Mouse (Mus musculus): ENCODE measurements around the gene Dnajc24.
A peak's percentile ranks its signal among the peaks of the same experiment; 100 is the strongest.

Gene Dnajc24

GRCm38 (mm10) chr2:106002835-106003739 lies at the start of gene Dnajc24:
Gene Dnajc24, minus strand, starts transcription at chr2:106003549.
- peak; percentile 90 for DNase-seq (ENCODE audit: extremely low read depth, insufficient read length, low spot score)

GRCm38 (mm10) chr2:106046686-106047085 lies 43.3 kb upstream of the Dnajc24 start:
- no peak for DNase-seq (ENCODE audit: extremely low read depth, insufficient read length, low spot score)

- DNase-seq (ENCODE audit: extremely low read depth, insufficient read length, low spot score) = no peak
Observed at GRCm38 (mm10) chr2:106042495-106042894, 39.1 kb upstream of the Dnajc24 start.

- no peak for DNase-seq (ENCODE audit: extremely low read depth, insufficient read length, low spot score)
Observed at GRCm38 (mm10) chr2:106041961-106042360, 38.6 kb upstream of the Dnajc24 start.

GRCm38 (mm10) chr2:106038286-106038685 lies 34.9 kb upstream of the Dnajc24 start:
- DNase-seq (ENCODE audit: extremely low read depth, insufficient read length, low spot score) = no peak

- no peak for DNase-seq (ENCODE audit: extremely low read depth, insufficient read length, low spot score)
Observed at GRCm38 (mm10) chr2:106024895-106025294, 21.5 kb upstream of the Dnajc24 start.

- no peak for DNase-seq (ENCODE audit: extremely low read depth, insufficient read length, low spot score)
Observed at GRCm38 (mm10) chr2:106008415-106008814, 5.1 kb upstream of the Dnajc24 start.

GRCm38 (mm10) chr2:105987999-105988398 lies 15.3 kb downstream of the Dnajc24 start:
- no peak for DNase-seq (ENCODE audit: extremely low read depth, insufficient read length, low spot score)

- no peak for DNase-seq (ENCODE audit: extremely low read depth, insufficient read length, low spot score)
Observed at GRCm38 (mm10) chr2:105987131-105987530, 16.2 kb downstream of the Dnajc24 start.

- no peak for DNase-seq (ENCODE audit: extremely low read depth, insufficient read length, low spot score)
Observed at GRCm38 (mm10) chr2:105985206-105985605, 18.1 kb downstream of the Dnajc24 start.

- no peak for DNase-seq (ENCODE audit: extremely low read depth, insufficient read length, low spot score)
Observed at GRCm38 (mm10) chr2:105978065-105978464, 25.3 kb downstream of the Dnajc24 start.

GRCm38 (mm10) chr2:105973941-105974340 lies 29.4 kb downstream of the Dnajc24 start:
- DNase-seq (ENCODE audit: extremely low read depth, insufficient read length, low spot score) = no peak

GRCm38 (mm10) chr2:105963447-105963846 lies 39.9 kb downstream of the Dnajc24 start:
- DNase-seq (ENCODE audit: extremely low read depth, insufficient read length, low spot score) = no peak

- DNase-seq (ENCODE audit: extremely low read depth, insufficient read length, low spot score) = no peak
Observed at GRCm38 (mm10) chr2:105953862-105954261, 49.5 kb downstream of the Dnajc24 start.

GRCm38 (mm10) chr2:105951350-105951940 lies 51.9 kb downstream of the Dnajc24 start:
- DNase-seq (ENCODE audit: extremely low read depth, insufficient read length, low spot score) = no peak

- no peak for DNase-seq (ENCODE audit: extremely low read depth, insufficient read length, low spot score)
Observed at GRCm38 (mm10) chr2:105950131-105950530, 53.2 kb downstream of the Dnajc24 start.

GRCm38 (mm10) chr2:105917623-105918346 lies 85.6 kb downstream of the Dnajc24 start:
- no peak for DNase-seq (ENCODE audit: extremely low read depth, insufficient read length, low spot score)
